Mouse (Mus musculus): ENCODE data around the gene Chrna9.

Gene Chrna9

GRCm38 (mm10) chr5:65934783-65935182 lies at the start of gene Chrna9:
Gene Chrna9, plus strand, starts transcription at chr5:65934921.
- DNase-seq (ENCODE audit: low read depth, low spot score) = no peak

- no peak for DNase-seq (ENCODE audit: low read depth, low spot score)
These were observed 48.9 kb upstream of the Chrna9 start for GRCm38 (mm10) chr5:65885699-65886443.

GRCm38 (mm10) chr5:65888102-65888501 lies 46.6 kb upstream of the Chrna9 start:
- no peak for DNase-seq (ENCODE audit: low read depth, low spot score)

- no peak for DNase-seq (ENCODE audit: low read depth, low spot score)
These were observed 45.7 kb upstream of the Chrna9 start for GRCm38 (mm10) chr5:65888998-65889397.

- DNase-seq (ENCODE audit: low read depth, low spot score) = no peak
These were observed 43.4 kb upstream of the Chrna9 start for GRCm38 (mm10) chr5:65891251-65891826.

- no peak for DNase-seq (ENCODE audit: low read depth, low spot score)
These were observed 39.5 kb upstream of the Chrna9 start for GRCm38 (mm10) chr5:65895121-65895692.

- DNase-seq (ENCODE audit: low read depth, low spot score) = no peak
These were observed 39.0 kb upstream of the Chrna9 start for GRCm38 (mm10) chr5:65895764-65896163.

- no peak for DNase-seq (ENCODE audit: low read depth, low spot score)
These were observed 37.0 kb upstream of the Chrna9 start for GRCm38 (mm10) chr5:65897731-65898130.

GRCm38 (mm10) chr5:65898683-65899082 lies 36.0 kb upstream of the Chrna9 start:
- no peak for DNase-seq (ENCODE audit: low read depth, low spot score)

- no peak for DNase-seq (ENCODE audit: low read depth, low spot score)
These were observed 34.6 kb upstream of the Chrna9 start for GRCm38 (mm10) chr5:65900113-65900512.

GRCm38 (mm10) chr5:65900862-65901265 lies 33.9 kb upstream of the Chrna9 start:
- peak; percentile 30 for DNase-seq (ENCODE audit: low read depth, low spot score)

GRCm38 (mm10) chr5:65901868-65902418 lies 32.8 kb upstream of the Chrna9 start:
- DNase-seq (ENCODE audit: low read depth, low spot score) = no peak

GRCm38 (mm10) chr5:65902811-65903210 lies 31.9 kb upstream of the Chrna9 start:
- DNase-seq (ENCODE audit: low read depth, low spot score) = no peak

GRCm38 (mm10) chr5:65904476-65904875 lies 30.2 kb upstream of the Chrna9 start:
- no peak for DNase-seq (ENCODE audit: low read depth, low spot score)

- no peak for DNase-seq (ENCODE audit: low read depth, low spot score)
These were observed 26.0 kb upstream of the Chrna9 start for GRCm38 (mm10) chr5:65908751-65909150.

GRCm38 (mm10) chr5:65909321-65909720 lies 25.4 kb upstream of the Chrna9 start:
- DNase-seq (ENCODE audit: low read depth, low spot score) = no peak

GRCm38 (mm10) chr5:65910398-65910797 lies 24.3 kb upstream of the Chrna9 start:
- DNase-seq (ENCODE audit: low read depth, low spot score) = no peak

GRCm38 (mm10) chr5:65911676-65912075 lies 23.0 kb upstream of the Chrna9 start:
- DNase-seq (ENCODE audit: low read depth, low spot score) = no peak

GRCm38 (mm10) chr5:65912201-65912600 lies 22.5 kb upstream of the Chrna9 start:
- peak; percentile 77 for DNase-seq (ENCODE audit: low read depth, low spot score)

GRCm38 (mm10) chr5:65913126-65913525 lies 21.6 kb upstream of the Chrna9 start:
- peak; percentile 26 for DNase-seq (ENCODE audit: low read depth, low spot score)

GRCm38 (mm10) chr5:65914342-65914741 lies 20.4 kb upstream of the Chrna9 start:
- no peak for DNase-seq (ENCODE audit: low read depth, low spot score)

GRCm38 (mm10) chr5:65916930-65917329 lies 17.8 kb upstream of the Chrna9 start:
- no peak for DNase-seq (ENCODE audit: low read depth, low spot score)

- peak; percentile 43 for DNase-seq (ENCODE audit: low read depth, low spot score)
These were observed 16.1 kb upstream of the Chrna9 start for GRCm38 (mm10) chr5:65918601-65919000.

Measured in ZHBTc4 (cell line).